Mouse (Mus musculus) mouse trophoblast stem cell (cell line): ENCODE data around the gene Plcb1.

ENCODE experiments used
- in situ Hi-C, 2 experiments: fragments of 300-500 bp; cut with MseI, MboI; formaldehyde crosslinking; loops; 2 replicates in 1 of 2; 3 replicates in 1 of 2; pipeline ENCODE4 v1.15.1; 2025

The Plcb1 gene

DNA sequence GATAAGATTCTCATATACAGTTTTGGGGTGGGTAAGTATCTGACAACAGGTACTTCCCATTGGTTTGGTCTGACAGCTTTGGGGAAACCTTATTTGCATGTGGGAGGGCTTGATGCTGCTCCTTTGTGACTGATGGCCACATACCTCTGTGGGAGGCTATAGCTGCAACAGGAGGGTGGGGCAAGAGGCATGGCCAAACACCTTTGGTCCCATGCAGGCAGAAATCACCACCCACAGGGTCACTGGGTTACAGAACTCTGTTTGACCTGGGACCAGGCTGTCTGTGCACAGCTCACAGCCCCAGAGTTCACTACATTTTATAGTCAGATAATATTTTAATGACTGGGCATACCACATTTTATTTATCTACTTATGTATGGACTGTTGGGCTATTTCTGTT, 281.6 kb downstream of the Plcb1 start:
- in situ Hi-C loops: no loop called here

DNA sequence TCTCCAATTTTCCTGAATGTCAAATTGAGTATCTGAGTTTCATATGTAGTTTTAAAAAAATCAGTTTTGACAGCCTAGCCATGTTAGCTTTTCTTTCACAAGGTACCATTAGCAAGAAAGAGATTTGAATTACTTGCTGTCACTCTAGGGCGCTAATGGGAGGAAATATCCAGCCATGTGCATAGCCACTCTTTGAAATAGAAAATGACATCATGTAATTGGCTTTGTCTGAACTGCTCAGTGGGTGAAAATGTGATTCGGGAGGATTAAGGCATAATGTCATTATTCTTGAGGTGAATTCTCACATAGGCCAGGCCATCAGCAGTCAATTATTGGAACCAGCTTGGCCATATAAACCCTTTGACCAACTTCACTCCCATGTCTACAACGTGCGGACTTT, 285.5 kb downstream of the Plcb1 start:
- in situ Hi-C loops: no loop called here

DNA sequence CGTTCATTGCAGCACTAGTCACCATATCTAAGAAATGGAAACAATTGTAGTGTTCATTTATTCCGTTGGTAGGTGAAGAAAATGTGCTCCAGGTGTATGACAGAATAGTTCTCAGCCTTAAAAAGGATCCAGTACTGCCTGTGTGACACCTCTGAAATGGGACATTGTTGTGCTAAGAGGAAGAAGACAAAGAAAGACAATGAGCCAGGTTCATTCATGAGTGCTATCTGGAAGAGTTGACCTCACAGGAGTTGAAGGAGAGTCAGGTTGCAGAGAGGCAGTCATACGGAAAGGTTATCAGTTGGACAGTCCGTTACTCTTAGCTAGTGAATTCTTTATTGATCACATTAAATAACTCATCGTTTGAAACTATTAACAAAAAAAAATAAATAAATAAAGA, 286.6 kb downstream of the Plcb1 start:
- in situ Hi-C loops: no loop called here

DNA sequence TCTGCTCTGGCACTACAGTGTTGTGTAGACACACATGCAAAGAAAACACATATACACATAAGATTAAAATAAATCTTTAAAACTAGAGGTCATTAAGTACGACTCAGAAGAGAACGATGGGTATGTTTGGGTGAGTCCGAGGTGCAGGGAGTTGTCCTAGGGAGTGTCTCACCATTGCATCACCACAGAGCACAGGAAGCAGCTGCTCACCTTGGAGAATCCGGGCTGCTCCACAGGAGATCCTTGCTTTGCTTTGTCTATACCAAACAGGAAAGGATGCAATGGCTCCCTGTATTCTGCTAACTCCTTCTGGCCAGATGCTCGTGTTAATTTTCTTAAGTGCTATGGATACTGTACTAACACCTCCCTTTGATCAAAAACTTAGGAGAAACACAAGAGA, 287.1 kb downstream of the Plcb1 start:
- in situ Hi-C loops: no loop called here

DNA sequence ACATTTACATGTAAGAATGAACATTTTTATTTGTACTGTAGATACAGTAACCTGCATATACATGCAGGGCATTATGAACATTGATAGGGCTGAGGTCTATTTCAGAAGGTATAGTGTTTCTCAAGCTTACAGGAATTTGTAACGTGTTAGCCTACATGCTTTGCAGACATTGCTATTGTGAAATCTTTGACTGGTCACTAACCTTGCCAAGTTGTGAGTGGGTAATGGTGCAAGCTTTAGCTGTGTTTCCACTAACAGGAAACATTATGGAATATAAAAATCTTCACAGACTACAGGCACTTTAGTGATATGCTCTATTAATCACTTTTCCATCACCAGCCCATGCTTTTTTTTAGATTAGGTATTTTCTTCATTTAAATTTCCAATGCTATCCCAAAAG, 289.5 kb downstream of the Plcb1 start:
- in situ Hi-C loops: no loop called here

DNA sequence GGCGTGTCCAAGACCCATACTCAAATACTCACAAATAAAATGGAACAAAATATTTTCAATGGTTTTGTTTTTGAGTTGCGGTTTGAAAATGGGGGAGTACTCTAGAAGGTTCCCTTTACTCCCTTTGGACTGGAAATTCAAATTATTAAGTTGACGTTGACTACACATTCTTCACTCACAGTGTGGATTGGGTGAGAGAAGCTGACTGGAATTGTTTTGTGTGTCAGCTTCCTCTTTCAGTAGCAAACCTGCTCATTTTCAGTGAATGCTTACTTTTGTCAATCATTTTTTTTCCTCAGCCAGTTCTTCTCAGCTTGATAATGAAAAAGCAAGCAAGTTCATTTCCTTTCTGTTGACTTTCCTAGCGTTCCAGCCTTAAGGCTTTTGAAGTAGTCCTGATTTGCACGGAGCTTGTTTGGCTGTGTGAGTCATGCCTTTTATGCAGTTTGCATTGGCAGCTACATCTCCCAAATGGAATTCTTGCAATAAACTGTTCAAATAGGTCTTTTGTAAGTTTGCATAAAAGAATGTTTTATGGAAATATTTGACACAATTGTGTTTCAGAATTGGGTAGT, 306.8 kb downstream of the Plcb1 start:
- in situ Hi-C loops: no loop called here

DNA sequence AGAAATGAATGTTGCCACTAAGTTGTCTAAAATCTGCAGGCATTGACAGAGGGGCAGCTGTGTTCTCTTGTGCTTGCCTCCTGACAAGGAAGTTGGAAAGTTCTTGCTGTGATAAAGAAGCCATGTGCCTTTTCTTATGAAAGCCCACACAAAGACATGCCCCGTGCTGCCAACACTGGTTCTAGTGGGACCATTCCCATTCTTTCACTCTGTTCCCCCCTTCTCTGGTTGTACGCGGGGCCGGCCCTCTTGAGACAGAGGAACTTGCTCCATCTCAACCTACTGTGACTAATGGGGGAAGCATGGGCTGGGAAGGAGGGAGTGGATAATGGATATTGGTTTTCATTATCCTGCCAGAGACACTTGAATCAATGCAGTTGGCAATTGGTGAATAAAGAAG, 315.4 kb downstream of the Plcb1 start:
- in situ Hi-C loops: no loop called here

DNA sequence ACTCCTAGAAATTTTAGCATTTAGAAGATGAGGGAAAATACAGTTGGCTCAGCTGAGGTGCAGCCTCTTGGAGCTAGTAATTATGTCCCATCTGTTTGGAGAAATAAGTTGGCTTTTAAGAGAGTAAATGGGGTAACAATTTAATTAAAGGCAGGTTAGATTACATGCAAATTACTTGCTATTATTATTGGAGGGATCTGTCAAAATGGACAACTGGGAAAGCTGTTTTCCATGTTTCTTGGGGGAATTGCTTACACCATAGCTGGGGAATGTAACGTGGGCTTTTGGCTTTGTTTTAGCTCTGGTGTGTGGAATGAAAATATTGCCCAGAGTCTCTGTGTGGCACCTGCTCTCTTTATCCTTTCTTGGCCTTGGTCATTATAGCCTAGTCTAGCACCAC, 316.1 kb downstream of the Plcb1 start:
- in situ Hi-C loops: no loop called here

DNA sequence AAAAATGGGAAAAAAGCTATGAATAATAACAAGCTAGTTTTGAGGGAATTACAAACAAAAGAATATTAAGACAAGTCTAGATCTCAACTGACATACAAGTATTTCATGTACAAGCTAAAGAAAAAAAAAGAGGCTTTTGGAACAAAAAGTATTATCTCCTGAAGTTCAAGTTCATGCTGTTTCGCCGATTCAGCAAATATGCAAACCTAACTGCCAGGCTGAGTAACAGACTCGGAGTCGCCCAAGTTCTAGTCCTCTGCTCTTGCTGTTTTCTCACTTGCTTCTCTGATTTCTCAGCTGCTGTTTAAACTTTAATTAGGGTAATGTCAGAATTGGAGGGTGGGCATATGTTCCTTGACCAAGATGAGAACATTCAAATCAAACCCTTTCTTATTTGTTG, 320.8 kb downstream of the Plcb1 start:
- in situ Hi-C loops: no loop called here

DNA sequence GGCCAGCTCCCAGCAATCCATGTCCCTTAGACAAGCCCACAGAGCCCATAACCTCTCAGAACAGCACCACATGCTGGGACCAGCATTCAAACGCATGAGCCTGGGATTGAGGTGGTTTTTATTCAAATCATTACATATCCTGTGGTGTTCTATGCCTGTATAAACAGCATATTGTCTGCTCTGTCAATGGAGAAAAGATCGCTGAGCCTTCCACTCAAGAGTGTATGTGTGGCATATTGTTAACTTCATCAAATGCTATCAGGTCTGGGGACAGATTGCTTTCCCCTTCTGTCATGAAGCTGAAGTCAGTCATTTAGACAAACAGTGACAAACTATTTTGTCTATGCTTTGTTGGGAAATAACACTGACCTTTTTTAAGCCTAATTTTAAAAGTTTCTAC, 322.7 kb downstream of the Plcb1 start:
- in situ Hi-C loops: no loop called here

DNA sequence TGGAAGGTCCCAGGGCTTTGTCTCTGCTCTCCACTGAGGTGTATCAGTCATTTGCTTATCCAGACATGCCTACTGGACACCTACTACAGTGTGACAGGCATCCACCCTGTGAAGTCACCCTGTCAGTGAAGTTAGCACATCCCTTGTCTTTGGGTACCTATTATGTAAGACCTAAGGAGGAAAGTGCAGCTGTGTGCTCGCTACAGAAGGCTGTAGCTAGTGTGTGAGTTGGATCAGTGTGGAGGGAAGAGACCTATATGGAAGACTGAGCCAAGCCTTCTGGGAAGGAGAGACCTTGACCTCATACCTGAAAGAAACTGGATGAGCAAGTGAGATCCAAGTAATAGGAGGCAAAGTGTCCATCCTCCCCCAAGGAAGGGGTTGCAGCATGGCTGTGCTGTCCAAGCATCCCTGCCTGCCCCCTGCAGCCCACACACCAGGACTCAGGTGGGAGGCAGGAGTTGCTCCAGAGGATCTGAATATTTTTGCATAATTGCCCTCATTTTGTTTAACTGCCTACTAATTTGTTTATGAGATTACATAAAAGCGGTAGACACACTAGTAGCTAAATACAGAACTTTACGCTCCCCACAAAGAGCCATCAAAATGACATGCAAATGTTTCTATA, 328.7 kb downstream of the Plcb1 start:
- in situ Hi-C loops: no loop called here

DNA sequence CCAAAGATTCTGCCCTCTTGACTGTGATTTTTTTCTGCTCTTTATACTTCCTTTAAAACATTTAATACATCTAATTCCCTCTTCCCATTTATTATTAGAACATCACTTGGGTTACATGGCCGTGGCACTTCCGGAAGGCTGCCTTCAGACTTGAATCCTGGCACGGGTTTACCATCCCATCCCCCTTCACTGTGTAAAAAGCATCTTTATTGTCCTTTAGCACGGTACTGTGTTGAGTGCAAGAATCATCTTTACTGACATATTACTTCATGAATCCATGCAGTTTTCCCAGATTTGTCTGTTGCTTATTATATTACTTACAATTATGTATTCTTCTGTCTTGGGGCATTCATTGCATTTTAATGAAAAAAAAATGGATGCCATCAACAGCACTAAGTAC, 337.2 kb downstream of the Plcb1 start:
- in situ Hi-C loops: no loop called here

DNA sequence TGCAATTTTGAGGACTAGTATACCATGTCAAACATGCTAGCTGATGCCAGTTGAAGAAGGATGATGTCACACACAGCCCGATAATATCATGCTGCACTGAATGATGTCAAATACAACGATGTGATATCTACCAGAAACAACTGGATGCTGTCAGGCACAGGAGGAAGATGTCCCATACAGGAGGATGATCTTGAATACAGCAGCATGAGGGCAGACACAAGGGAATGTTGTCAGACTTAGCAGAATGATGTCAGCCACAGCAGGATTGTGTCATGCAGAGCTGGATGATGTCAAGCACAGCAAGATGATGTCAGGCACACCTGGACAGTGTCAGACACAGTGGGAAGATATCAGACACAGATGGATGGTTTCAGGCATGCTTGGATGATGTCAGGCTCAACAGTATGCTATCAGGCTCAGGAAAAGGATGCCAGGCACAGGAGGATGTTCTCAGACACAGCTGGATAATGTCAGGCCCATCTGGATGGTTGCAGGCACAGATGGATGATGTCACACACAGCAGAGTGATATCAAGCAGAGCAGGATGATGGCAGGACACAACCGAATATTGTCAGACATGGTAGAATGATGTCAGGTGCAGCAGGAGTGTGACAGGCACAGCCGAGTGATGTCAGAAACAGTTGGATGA, 338.0 kb downstream of the Plcb1 start:
- in situ Hi-C loops: no loop called here

DNA sequence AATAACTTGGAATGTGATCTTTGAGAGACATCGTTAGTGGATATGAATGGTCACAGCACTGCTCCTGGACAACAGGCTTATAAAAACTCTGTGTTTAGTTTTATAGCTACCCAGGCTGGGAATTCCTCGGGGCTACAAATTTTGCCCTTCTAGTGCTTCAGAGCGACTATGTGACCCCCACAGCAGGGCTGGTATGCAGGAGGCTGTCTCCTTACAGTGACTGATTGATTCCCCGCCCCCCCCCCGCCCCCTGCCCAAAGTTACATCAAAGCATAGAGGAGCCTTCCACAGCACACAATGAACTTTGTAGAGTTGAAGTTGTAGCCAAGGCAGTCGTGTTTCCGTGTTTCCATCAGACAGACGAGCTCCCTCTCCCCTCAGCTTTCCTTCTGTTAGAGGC, 354.7 kb downstream of the Plcb1 start:
- in situ Hi-C loops: no loop called here

DNA sequence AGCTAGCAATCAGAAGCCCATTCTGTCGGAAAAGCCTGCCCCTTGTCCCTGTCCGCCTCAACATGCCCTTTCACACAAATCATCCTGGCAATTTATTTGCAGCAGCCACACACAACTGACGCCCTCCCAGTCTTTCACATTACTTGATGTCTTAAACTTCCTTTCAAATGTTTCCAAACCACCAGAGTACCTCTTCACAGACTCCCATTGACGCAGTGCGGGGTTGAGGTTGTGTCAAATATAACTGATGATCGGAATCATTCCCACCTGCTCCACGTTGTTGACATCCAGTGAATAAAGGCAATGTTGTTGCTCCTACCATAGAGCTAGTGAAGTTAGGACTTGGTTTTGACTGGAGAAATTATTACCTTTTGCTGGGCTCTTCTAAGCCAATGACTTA, 366.4 kb downstream of the Plcb1 start:
- in situ Hi-C loops: no loop called here

DNA sequence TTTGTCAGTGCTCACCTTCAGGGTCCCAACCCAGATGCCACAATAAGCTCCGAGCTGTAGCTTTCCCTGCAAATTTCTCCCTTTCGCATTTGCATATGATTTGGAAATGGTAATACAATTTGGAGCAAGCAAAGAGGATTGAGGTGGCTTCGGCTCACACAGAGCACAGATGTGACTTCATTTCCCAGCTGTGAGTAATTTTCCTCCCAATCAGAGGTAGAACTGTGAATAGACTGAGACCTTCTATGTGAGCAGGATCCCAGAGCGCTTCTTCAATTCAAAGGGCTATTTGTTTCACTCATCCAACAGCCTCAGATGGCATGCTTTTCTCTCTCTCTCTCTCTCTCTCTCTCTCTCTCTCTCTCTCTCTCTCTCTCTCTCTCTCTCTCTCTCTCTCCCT, 367.4 kb downstream of the Plcb1 start:
- in situ Hi-C loops: no loop called here

DNA sequence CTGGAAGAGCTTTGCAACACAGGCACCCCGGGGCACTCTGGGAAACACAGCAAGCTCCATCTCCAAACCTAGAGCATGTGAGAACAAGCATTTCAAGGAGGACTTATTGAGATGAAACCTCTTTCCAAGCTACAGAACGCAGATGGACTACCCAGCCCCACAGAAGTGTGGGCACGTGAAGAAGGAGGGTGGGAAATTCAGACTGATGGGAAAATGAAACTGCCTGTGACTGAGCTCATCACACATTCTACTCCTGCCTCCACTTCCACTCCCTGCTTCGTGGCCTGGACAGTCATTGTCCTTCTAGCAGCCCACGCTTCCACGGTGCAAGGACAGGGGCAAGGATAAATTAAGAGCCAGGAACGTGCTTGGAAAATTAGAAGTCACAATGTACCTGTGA, 370.2 kb downstream of the Plcb1 start:
- in situ Hi-C loops: no loop called here

DNA sequence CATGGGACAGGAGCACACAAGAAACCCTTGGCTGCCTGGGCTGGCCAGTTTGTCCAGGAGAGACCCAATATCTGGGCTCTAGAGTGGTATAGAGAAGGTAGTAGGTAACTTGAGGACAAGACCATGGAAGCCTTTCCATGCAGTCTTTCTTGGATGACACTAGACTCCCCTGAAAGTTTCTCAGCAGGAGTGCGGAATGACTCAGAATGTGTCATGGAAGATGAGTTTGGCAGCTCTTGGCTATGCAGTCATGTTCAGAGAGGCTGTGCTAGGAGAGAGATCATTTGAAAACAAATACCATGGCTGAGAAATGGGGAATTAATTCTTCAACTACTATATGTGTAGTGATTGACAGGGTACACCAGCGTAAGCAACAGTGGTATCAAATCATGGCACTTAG, 372.1 kb downstream of the Plcb1 start:
- in situ Hi-C loops: no loop called here

DNA sequence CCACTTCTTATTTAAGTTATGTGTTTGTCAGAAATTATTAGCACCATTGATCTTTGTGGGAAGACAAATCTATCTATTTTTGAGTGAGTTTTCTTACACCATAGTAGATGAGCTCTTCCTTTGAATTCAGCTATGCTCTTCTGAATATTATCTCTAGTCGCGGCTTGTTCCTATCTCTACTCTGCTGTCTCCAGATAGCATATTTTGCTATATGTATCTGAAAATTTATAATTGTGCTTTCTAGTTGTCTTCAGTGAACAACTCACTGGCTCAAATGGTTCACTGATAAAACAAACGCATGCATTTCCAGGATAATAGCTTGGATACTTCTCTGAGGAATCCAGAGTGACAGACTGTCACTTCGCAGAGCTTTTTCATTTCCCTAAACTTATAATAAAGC, 375.8 kb downstream of the Plcb1 start:
- in situ Hi-C loops: no loop called here

DNA sequence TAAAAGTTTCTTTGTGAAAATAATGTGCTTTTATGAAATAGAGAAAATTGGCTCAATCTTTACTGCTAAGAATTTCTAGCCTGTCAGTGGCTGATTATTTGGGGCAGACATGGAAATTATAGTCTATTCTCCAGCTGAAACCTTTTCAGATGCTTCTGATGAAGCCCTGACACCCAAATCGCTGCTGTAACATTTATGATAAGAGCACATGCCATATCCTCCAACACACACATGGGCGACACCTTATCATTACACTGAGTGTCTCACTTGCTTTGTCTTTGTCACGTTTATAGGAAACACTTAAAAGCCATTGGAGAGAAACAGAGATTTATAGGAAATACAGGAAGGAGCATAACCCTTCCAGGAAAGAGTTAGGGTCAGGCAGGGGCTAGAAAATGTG, 379.6 kb downstream of the Plcb1 start:
- in situ Hi-C loops: no loop called here

DNA sequence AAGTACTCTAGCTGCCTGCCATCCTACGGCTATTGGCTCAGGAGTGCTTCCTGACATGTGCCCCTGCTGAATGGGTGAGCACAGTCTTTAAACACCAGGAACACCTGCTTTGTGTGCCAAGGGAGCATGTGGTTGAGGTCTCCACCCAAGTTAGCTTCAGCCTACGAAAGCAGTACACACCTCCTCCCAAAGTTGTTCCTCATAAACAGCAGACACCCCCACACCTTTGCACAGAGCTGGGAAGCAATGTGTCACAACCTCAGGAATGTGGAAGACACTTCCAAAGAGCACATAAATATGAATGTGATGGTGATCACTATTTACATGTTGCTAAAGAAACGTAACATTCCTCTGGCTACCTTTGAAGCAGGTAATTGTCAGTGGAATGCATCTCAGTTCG, 389.7 kb downstream of the Plcb1 start:
- in situ Hi-C loops: no loop called here

DNA sequence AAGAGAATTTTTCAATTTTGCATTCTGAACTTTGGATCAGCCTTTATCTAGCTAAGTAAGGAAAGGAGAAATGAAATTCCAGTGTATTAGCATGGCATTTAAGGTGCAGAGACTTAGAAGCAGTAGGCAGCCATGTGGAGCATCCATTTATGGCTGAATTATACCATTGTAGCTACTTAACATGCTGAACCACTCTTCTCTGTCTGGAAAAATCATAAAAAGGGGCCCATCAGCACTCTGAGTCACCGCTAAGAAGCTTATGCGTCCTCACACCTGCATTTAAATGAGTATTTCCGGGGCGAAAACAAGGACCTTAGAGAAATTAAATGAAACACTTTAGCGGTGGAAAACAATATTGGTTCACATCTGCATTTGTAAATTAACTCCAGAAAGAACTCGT, 401.8 kb downstream of the Plcb1 start:
- in situ Hi-C loops: no loop called here

DNA sequence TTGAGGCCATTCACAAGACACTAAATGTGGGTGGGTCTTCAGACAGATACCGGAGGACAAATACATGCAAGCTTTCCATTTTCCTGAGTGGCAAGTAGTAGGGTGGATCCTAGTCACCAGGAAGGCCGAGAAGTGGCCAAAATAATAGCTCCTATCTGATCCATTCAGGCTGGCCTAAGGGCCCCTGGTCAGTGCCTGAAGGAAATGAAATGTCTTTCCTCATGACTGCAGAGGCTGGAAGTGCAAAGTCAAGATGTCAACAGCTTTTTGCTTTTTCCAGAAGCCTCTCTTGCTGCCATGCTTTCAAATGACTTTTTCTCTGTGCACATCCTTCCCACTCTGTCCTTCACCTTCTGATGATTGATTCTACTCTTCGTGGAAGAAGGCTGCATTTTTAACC, 415.0 kb downstream of the Plcb1 start:
- in situ Hi-C loops: no loop called here

DNA sequence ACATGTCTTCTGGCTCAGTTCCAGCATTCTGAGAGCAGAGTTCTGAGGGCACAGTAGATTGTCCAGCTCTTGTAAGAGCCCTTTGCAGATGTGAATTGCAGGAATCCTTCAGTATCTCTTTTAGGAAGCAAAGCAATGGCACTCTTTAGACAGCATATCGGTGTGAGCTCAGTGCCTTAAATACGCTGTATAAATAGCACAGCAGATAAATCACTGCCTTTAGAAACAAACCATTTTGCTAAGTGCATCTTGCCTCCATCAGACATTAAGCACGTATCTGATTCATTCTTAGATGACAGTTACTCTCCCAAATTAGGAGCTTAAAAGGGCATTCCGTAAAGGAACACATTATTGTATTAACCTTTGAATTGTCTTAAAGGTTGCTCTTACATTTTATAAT, 416.5 kb downstream of the Plcb1 start:
- in situ Hi-C loops: no loop called here
